Mouse (Mus musculus) lung, postnatal 0 days (tissue): ENCODE data around the gene Kifc3. TPM values are rescaled to one million over a fixed set of nuclear protein-coding genes. Genes with fewer than 3 reads are reported as not detected.

Source experiments
- ATAC-seq: fragments of 200-750 bp; cut with Nextera tagmentation; 2 replicates; pipeline ENCODE4 v1.8.0; 2017; ENCODE audit warnings: moderate library complexity
- DNase-seq: peaks from one replicate; pipeline ENCODE4 v3.0.0-alpha.2; 2016; ENCODE audit warnings: low spot score
- H3K27ac ChIP-seq: fragments of 300-500 bp; sonication (generic); 2 replicates; pipeline ENCODE4 v1.5.1; 2014; ENCODE audit warnings: antibody characterized with exemption, mild to moderate bottlenecking, low read length, mixed read lengths
- H3K27me3 ChIP-seq: fragments of 300-500 bp; sonication (generic); replicated peaks from 2 replicates; pipeline ENCODE4 v1.6.1; 2014; ENCODE audit warnings: low read length, mixed read lengths; ENCODE audit not compliant: insufficient read depth
- H3K36me3 ChIP-seq: fragments of 300-500 bp; sonication (generic); 2 replicates; pipeline ENCODE4 v1.6.1; 2014; ENCODE audit warnings: low read length, mixed read lengths; ENCODE audit not compliant: insufficient read depth
- H3K4me1 ChIP-seq: fragments of 300-500 bp; sonication (generic); 2 replicates; pipeline ENCODE4 v1.6.1; 2014; ENCODE audit warnings: antibody characterized with exemption, low read depth, low read length, mixed read lengths; ENCODE audit not compliant: insufficient read depth
- H3K4me2 ChIP-seq: fragments of 300-500 bp; sonication (generic); replicated peaks from 2 replicates; pipeline ENCODE4 v1.6.1; 2014; ENCODE audit warnings: low read depth, mild to moderate bottlenecking, low read length, moderate library complexity, mixed read lengths
- H3K4me3 ChIP-seq: fragments of 300-500 bp; sonication (generic); 2 replicates; pipeline ENCODE4 v1.5.1; 2014; ENCODE audit warnings: low read depth, low read length
- H3K9ac ChIP-seq: fragments of 300-500 bp; sonication (generic); replicated peaks from 2 replicates; pipeline ENCODE4 v1.6.1; 2014; ENCODE audit warnings: low read depth, mild to moderate bottlenecking
- H3K9me3 ChIP-seq: fragments of 300-500 bp; sonication (generic); 2 replicates; pipeline ENCODE4 v1.6.1; 2016; ENCODE audit warnings: low read length, mixed read lengths
- CTCF ChIP-seq: IDR thresholded peaks from 2 replicates; pipeline ENCODE4 v1.5.1; 2016; ENCODE audit warnings: antibody characterized with exemption, mild to moderate bottlenecking
- EP300 ChIP-seq: IDR thresholded peaks from 2 replicates; pipeline ENCODE4 v1.6.1; 2016; ENCODE audit warnings: antibody characterized with exemption, mild to moderate bottlenecking, control low read depth
- WGBS: fragments of 180-500 bp; shearing (Covaris S2); extraction: QIAGEN DNeasy Blood & Tissue Kit; methylation state at CpG from one replicate; pipeline ENCODE4 v1.1.7; 2014; 5-methylcytosine and 5-hydroxymethylcytosine counted together
- polyA plus RNA-seq: library from polyadenylated mRNA; unstranded; fragments of >200 nt; fragmentation: Nextera tagmentation; extraction: Ambion mirVana; gene quantifications from 2 replicates; pipeline ENCODE4 v1.2.1, GENCODE M21; 2015

The Kifc3 gene
- polyA plus RNA-seq, 1 experiment from 2014 or later: 23.7 TPM

GRCm38 (mm10) chr8:95128750-95129260 lies 73.8 kb downstream of the Kifc3 start:
- no peak for ATAC-seq
- TF ChIP-seq CTCF (no peak), EP300 (no peak)
- Histone ChIP-seq H3K27ac (no peak overlapping the region), H3K9ac (no peak overlapping the region), H3K4me1 (no peaks in the 10 kb centered on the region), H3K36me3 (peaks cover 12% of the 10 kb centered on the region; the same call in 1 of the 2 replicates), H3K9me3 (no peaks in the 10 kb centered on the region), H3K27me3 (no peaks in the 10 kb centered on the region), H3K4me2 (no peak overlapping the region), H3K4me3 (no peak overlapping the region)
- no peak for DNase-seq
- 84% methylated on average over 11 of the region's 11 CpGs for WGBS

- H3K27ac ChIP-seq: no peak overlapping the region
- TF ChIP-seq CTCF: no peak
- no peak for TF ChIP-seq EP300
- no peak overlapping the region for H3K4me3 ChIP-seq
- peaks cover 11% of the 10 kb centered on the region; the same call in 1 of the 2 replicates for H3K36me3 ChIP-seq
- ATAC-seq: peak; percentile 16; the same call in 1 of the 2 replicates
- H3K4me1 ChIP-seq: no peaks in the 10 kb centered on the region
- no peak for DNase-seq
- no peaks in the 10 kb centered on the region for H3K9me3 ChIP-seq
- WGBS: 64% methylated on average over 9 of the region's 9 CpGs
- H3K27me3 ChIP-seq: no peaks in the 10 kb centered on the region
- no peak overlapping the region for H3K9ac ChIP-seq
- no peak overlapping the region for H3K4me2 ChIP-seq
Observed at GRCm38 (mm10) chr8:95127658-95128057, 75.0 kb downstream of the Kifc3 start.

GRCm38 (mm10) chr8:95126497-95126896 lies 76.1 kb downstream of the Kifc3 start:
- Histone ChIP-seq H3K9me3 (no peaks in the 10 kb centered on the region), H3K27ac (no peak overlapping the region), H3K4me1 (no peaks in the 10 kb centered on the region), H3K36me3 (0 out of 2 replicates have a peak, but pooled peaks cover 7% of the 10 kb centered on the region), H3K4me2 (no peak overlapping the region), H3K9ac (no peak overlapping the region), H3K27me3 (no peaks in the 10 kb centered on the region), H3K4me3 (no peak overlapping the region)
- ATAC-seq (no peak), DNase-seq (no peak)
- TF ChIP-seq CTCF (no peak), EP300 (no peak)
- WGBS: 92% methylated on average over 11 of the region's 11 CpGs

GRCm38 (mm10) chr8:95123455-95123854 lies 79.2 kb downstream of the Kifc3 start:
- Histone ChIP-seq H3K27me3 (no peaks in the 10 kb centered on the region), H3K36me3 (no peaks in the 10 kb centered on the region), H3K9me3 (no peaks in the 10 kb centered on the region), H3K4me1 (no peaks in the 10 kb centered on the region), H3K4me3 (no peak overlapping the region), H3K27ac (no peak overlapping the region), H3K9ac (no peak overlapping the region), H3K4me2 (no peak overlapping the region)
- WGBS: 94% methylated on average over 5 of the region's 5 CpGs
- peak; percentile 42 for TF ChIP-seq CTCF
- no peak for TF ChIP-seq EP300
- no peak for DNase-seq
- ATAC-seq: no peak

- Histone ChIP-seq H3K4me2 (no peak overlapping the region), H3K36me3 (0 out of 2 replicates have a peak, but pooled peaks cover 6% of the 10 kb centered on the region), H3K9me3 (no peaks in the 10 kb centered on the region), H3K27me3 (no peaks in the 10 kb centered on the region), H3K4me3 (no peak overlapping the region), H3K4me1 (no peaks in the 10 kb centered on the region), H3K27ac (no peak overlapping the region), H3K9ac (no peak overlapping the region)
- TF ChIP-seq EP300 (no peak), CTCF (peak; percentile 80)
- WGBS: 72% methylated on average over 3 of the region's 3 CpGs
- ATAC-seq (peak; percentile 46; the same call in 1 of the 2 replicates), DNase-seq (peak; percentile 56)
Observed at GRCm38 (mm10) chr8:95113750-95114149, 88.9 kb downstream of the Kifc3 start.

GRCm38 (mm10) chr8:95113108-95113507 lies 89.5 kb downstream of the Kifc3 start:
- H3K36me3 ChIP-seq: 0 out of 2 replicates have a peak, but pooled peaks cover 6% of the 10 kb centered on the region
- no peaks in the 10 kb centered on the region for H3K9me3 ChIP-seq
- no peaks in the 10 kb centered on the region for H3K27me3 ChIP-seq
- no peak for DNase-seq
- H3K4me1 ChIP-seq: no peaks in the 10 kb centered on the region
- no peak overlapping the region for H3K4me2 ChIP-seq
- H3K9ac ChIP-seq: no peak overlapping the region
- WGBS: 69% methylated on average over 4 of the region's 4 CpGs
- TF ChIP-seq EP300 (no peak), CTCF (no peak)
- no peak for ATAC-seq
- H3K27ac ChIP-seq: no peak overlapping the region
- no peak overlapping the region for H3K4me3 ChIP-seq
